Mouse (Mus musculus) embryo, embryonic 9.5 days (tissue): ENCODE data around the gene Wdr31.

Experiments
- DNase-seq: peaks from one replicate; pipeline ENCODE4 v3.0.0-alpha.2; 2017; ENCODE audit errors: extremely low spot score

Wdr31 gene

GRCm38 (mm10) chr4:62440544-62440943, 30.2 kb downstream of the Wdr31 start:
- DNase-seq: no peak

DNA sequence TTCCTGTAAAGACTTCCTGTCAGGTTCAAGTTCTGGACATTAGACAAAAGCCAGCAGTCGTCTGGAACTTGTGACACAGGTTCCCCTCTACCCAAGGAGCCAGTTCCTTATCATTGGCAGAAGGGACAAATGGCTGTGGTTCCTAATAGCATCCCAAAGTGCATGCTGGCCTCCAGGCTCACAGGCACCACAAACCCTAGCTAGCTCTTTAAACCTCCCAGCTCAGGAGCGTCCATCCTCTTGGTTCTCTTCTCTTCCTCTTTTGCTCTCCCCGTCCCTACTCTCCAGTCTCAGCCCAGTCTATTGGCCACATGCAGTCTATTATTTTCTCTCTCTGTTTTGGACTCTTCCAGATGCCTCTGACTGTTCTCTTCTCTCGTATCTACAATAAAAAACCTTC, 30.9 kb downstream of the Wdr31 start:
- no peak for DNase-seq

DNA sequence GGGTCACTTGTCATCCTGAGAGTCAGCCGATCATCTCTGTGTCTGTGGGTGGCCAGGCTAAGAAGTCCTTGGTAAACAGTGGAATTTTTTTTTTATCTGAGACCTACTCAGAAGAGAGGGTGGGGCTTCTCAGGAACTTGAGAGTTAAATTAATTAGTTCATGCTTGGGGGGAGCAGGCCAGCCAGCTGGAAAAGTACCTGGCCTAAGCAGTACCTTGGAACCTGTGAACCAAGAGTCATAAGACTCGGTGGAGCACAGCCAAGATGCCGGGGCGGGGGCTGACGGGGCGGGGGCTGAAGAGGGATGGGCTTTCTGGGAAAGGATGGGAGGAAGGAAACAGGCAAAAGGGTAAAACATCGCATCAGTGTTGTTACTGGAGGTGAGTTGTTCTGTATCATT, 32.8 kb downstream of the Wdr31 start:
- DNase-seq: no peak

- DNase-seq: no peak
Measured at GRCm38 (mm10) chr4:62437256-62437778, 33.4 kb downstream of the Wdr31 start.

DNA sequence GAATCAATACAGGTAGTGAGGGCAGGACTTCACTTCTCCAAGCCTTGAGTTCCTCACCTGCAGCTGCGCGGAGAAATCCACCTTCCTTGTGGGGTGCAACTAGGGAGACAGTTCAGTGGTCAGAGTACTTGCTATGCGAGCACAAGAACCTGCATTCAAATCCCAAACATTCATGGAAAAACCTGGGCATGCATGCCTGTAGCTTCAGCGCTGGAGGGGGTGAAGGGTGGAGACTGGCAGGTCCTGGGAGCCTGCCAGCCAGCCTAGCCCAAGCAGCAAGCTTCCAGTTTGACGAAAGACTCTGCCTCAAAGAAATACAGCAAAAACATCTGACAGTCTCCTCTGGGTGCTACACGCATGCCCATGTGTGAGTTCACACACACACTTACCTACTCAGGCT, 35.6 kb downstream of the Wdr31 start, which contains the start of gene Rnf183:
Gene Rnf183, minus strand, starts transcription at position 172 of the 400 bp plus-strand sequence.
- no peak for DNase-seq

DNA sequence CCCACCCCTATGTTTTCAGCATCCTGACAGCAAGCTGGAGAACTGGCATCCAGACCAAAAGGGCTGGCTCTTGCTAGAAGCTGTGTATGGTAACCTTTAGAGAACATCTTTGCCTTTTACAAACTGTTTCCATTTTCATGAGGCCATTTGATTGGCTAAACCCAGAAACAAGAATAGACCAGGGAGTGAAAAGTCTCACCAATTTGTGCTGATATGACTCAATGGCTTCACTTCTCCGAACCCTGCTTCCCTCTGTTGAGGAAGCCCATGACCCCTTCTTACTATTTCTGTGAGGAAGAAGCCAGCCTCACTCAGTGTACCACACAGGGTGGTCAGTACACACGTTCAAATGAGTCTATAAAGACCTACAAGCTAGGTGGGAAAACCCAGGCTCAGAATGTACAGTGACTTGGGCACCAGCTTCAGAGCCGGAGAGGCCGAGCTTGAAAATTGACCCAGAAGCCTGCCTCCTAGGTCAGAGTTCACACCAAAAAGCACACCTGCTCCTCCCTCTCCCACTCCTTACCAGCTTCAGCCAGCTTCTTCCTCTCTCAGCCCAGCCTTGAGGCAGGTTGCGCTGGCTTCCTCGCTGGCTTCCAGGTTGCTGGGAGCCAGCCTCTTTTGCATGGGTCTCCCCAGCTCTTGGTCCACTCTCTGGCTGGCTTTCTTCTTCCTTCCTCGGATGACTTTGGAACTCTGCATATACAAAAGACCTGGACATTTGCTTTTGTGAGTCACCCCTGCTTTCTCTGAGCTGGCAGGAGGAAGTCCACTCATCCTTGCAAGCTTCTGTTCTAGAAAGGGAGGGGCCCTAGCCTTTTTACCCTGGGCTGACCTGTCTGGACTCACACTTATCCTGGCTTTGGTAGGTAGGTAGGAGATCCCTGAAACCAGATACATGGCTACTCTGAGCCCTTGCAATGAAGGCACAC, 36.5 kb downstream of the Wdr31 start:
- no peak for DNase-seq

DNA sequence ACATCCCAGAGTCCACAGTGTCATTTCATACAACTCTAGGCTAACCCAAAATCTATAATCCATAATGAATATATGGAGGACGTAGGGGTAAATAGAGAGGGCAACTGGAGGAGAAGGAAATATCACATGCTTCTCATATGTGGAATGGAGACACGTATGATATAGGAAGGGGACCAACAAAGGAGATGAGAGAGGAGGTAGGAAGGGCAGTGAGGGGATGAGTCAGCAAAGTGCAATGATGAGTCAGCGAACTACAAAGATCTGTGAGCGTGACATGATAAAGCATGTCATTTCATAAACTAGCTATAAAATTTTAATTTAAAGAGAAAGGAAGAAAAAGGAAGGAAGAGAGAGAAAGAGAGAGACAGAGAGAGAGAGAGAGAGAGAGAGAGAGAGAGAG, 39.2 kb downstream of the Wdr31 start:
- DNase-seq: no peak

DNA sequence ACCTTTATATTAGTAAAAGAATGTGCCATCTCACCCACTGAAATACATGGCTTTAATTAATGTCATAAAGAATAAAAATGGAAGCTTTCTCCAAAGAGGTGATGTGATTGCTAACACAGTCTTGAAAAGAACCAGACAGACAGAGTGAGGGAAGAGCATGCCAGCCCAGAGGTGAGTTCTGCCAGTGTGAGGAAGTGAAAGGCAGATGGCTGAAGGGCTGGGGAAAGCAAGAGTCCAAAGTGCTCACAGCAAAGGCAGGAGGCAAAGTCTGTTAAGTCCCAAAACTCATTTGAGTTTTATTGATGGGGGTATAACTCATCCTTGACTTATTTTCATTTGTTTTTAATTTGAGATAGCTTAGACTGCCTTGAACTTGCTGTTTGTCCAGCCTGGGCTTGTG, 40.0 kb downstream of the Wdr31 start:
- DNase-seq: no peak

DNA sequence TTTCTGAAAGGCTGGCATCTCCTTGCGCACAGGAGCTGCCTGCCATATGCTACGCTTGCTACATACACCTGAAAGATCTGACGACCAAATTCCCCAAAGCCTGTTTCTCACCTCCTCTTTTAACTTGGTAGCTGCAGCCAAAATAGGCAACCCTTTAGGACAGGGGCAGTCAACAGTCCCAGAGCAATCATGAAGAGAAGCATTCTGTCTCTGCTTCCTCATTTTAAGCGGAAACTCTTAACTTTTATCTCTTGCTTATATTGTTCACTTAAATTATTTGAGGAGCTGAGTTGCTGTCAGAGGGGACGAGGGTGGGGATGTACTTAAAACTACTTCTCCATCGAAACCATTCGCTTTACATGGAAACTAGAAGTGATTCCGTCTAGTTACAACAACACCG, 41.1 kb downstream of the Wdr31 start:
- no peak for DNase-seq

DNA sequence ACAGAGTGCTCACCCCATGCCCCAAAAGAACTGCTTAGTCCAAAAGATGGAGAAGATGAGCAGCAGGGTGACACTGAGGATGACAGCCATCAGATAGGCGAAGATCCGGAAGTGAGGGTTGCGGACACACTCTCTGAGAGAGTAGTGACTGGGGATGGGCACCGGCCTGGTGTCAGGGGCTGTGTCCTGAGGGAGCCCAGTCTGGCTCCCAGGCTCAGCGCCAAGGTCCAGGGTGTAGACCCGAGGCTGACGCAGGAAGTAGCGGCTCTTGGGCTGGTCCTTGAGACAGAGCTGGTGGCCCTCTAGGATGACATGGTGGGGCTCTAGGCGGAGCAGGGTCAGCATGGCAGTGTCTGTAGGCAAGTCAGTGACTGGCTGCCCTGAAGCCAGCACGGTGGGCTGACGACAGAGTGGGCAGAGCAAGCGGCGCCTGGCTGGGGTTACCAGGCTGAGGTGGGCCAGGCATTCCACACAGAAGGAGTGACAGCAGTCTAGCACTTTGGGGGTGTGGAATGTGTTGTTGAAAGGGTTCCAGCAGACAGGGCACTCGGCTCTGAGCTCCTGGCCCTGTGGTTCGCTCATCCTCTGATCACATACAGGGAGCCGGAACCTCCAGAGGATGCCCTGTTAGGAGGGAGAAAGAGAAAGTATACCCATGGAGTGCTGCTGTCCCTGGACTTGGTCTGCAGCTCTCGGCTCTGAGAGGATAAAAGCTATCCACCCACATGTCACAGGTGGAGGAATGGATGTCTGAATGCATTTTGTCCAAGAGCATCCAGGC, 42.5 kb downstream of the Wdr31 start:
- DNase-seq: no peak

DNA sequence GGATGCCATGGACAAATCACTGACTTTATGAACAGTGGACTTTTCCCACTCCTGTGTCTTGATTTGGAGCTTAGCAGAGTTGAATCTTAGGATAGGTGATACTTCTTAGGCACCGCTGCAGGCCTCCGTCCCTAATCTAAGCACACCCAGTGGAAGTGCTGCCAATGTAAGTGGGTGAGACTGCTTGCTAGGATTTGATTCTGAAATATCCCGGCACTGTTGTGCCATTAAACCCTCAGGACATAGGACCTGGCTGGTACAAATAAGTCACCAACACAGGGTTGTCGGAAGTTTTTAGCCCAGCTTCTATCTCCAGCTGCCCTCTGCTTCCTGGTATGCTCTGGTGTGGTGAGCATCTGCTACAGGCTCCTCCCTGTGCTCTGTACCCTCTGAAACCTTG, 44.8 kb downstream of the Wdr31 start:
- no peak for DNase-seq

- no peak for DNase-seq
Measured at GRCm38 (mm10) chr4:62419091-62419490, 51.6 kb downstream of the Wdr31 start.

DNA sequence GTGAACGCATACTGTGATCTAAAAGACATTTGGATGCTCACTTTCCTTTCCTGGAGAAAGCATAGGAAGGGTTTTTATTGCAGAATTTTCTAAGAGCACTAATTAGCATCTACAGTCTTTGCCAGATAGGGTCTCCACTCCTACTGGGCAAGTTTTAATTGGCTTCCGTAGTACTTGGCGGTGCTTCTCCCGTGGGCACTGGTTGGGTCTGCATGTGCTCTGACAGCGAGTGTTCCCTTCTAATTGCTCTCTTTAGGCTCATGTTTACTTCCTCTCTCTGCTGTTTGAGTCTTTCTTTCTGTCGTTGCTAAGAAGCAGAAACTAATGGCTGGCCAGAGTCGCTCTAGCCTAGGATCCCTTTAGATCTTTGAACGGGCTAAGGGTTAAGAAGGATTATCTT, 52.2 kb downstream of the Wdr31 start:
- DNase-seq: no peak

DNA sequence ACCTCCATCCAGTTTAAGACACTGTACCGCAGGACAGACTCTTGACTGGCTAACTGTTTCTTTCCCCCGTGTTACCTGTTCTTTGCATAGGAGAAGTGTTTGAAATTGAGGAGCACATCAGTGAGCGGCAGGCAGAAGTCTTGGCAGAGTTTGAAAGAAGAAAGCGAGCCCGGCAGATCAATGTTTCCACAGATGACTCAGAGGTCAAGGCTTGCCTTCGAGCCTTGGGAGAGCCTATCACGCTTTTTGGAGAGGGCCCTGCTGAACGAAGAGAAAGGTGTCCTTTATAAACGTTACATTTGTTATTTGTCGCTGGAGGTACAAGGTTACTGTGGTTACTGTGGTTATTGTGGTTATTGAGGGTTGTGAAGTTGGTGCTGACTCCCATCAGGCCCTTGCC, 59.1 kb downstream of the Wdr31 start:
- DNase-seq: no peak

GRCm38 (mm10) chr4:62410325-62410724, 60.4 kb downstream of the Wdr31 start:
- DNase-seq: no peak

- DNase-seq: no peak
Measured at GRCm38 (mm10) chr4:62409615-62410014, 61.1 kb downstream of the Wdr31 start.

DNA sequence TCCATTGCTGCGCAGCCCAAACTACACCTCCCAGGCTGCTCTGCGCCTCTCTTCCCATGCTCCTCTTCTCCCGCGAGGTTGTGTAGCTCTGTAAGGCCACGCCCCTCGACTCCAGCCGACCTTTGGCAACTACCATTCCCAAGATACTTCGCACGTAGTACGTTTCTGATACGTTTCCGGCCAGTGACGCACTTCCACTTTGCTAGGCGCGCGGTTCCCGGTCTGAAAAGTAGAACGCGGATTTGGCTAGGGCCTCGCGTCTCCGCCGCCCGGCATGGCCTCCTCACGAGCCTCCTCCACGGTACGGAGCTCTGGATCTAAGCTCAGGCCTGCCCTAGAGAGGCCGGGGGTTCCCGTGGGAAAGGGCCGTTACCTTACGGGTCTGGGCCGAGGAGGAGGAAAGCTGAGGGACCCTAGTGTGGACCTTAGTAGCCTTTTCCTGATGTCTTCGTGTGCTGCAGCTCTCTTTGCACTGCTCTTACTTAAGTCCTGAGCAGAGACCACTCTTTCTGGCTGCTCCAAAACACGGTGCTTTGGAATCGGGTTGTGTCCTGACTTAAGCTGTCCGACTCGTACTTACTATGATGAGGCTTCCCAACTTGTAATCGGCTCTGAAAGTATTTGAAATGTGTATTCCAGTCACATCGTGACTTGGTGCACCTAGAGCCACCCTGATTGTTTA, 62.0 kb downstream of the Wdr31 start, which contains the start of the genes Cdc26 and Prpf4:
Gene Cdc26, minus strand, starts transcription at position 42 of the 682 bp plus-strand sequence.
Gene Prpf4, plus strand, starts transcription at position 197 of the 682 bp plus-strand sequence.
- DNase-seq: peak; percentile 94

DNA sequence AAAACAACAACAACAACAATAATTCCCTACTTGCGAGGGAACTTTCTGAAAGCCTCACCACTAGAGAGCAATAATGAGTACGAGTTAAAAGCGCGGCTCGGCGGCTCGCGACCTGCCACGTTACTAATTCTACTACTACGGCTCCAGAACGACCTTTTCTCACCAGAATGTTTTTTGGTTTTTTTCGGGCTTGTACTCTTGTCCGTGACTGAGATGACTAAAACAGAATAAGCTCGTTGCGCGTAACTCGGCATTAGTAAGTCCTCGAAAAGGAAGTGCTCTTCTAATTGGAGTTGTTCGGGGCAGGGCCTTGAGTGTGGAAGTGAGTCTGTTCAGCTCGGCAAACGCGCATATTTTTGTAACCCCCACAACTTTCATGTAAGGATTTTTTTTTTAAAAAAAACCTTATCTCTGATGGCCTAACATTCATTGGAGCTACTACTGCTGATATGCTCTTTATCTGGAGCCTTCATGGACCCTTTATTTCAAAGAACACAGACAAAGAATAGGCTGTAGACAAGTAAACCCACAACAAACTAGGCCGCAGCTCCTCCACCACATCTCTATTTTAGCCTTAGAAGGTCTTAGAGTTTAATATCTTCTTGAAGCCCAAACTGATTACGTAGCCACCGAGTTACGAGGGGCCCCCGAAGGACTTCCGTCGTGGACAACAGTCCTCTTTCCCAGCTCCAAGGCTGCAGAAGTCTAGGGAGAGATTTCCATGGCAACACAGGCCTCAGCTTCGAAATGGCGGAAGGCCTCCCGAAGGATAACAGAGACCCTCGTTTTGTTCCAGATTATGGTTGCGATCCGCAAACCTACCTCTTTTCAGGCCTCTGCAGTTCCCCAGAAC, 62.7 kb downstream of the Wdr31 start:
- peak; percentile 79 for DNase-seq

DNA sequence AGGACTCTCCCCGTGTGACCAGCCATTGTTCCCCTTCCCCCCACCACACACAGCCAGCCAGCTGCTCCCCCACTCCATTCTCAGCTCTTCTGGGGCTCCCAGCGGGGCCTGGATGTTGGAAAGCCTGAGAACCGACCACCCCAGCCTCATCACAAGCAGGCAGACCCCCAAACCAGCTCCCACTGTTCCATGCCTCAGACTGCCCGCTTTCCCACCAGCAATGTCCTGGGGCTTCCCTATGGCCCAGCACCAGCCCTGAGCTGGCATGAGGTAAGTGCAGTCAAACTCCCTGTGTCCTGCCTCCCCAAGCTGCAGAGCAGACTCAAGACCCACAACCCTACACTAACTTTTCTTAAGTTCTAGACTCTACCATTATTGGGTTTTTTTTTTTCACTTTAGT, 64.6 kb downstream of the Wdr31 start:
- DNase-seq: no peak

- DNase-seq: no peak
Measured at GRCm38 (mm10) chr4:62398956-62399355, 71.7 kb downstream of the Wdr31 start.
